Comparison of ENCODE assay signal across 7 mouse cellular contexts in the genomic region with DNA sequence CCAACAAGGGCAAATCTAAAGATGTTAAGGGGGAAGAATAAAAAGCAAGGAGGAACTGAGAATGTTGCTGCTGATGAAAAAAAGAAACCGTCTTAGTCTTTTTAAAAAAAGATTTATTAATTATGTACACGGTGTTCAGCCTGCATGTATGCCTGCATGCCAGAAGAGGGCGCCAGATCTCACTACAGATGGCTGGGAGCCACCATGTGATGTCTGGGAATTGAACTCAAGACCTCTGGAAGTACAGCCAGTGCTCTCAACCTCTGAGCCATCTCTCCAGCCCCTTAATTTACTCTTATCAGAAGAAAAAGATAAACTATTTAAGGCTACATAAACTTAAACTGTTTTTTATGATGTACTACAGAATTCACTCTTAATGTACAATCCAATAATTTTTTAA. TPM values are rescaled to one million over a fixed set of nuclear protein-coding genes. Genes with fewer than 3 reads are reported as not detected.
DNase-seq lines count a peak whose midpoint lies in the region; ATAC-seq and TF ChIP-seq lines count a peak whose summit lies in the region.

No protein-coding gene starts in this region.

- 31% methylated on average over 3 of the region's 3 CpGs for WGBS in midbrain, postnatal 0 days
- WGBS in midbrain, embryonic 13.5 days, result 47% methylated on average over 3 of the region's 3 CpGs

- intact Hi-C loops in heart, postnatal 14 days (cut with DNase I), result loop anchor here (2.0 to 5.0 kb wide), 2 partner anchors 39 to 74 kb away; no protein-coding TSS in a partner anchor

- no peak overlapping the region for H3K4me2 ChIP-seq in midbrain, postnatal 0 days (ENCODE audit: low read depth, low read length, poor library complexity, severe bottlenecking)
- no peak overlapping the region for H3K4me2 ChIP-seq in midbrain, embryonic 13.5 days (replicated peaks)

- no peak overlapping the region for H3K27ac ChIP-seq in midbrain, postnatal 0 days (ENCODE audit: low read depth, low read length)
- no peak overlapping the region for H3K27ac ChIP-seq in midbrain, embryonic 13.5 days

- no peaks in the 10 kb centered on the region for H3K27me3 ChIP-seq in midbrain, postnatal 0 days (ENCODE audit: insufficient read depth, low read length)
- H3K27me3 ChIP-seq in midbrain, embryonic 13.5 days, result no peaks in the 10 kb centered on the region
- no peaks in the 10 kb centered on the region for H3K27me3 ChIP-seq in splenic B cell, adult 2 months (ENCODE audit: control insufficient read depth, insufficient read depth, low read length, poor library complexity, severe bottlenecking)

- no peak overlapping the region for H3K9ac ChIP-seq in midbrain, postnatal 0 days (replicated peaks; ENCODE audit: low read length, poor library complexity, severe bottlenecking)
- no peak overlapping the region for H3K9ac ChIP-seq in midbrain, embryonic 13.5 days (replicated peaks)

- no peaks in the 10 kb centered on the region for H3K4me1 ChIP-seq in midbrain, postnatal 0 days (ENCODE audit: insufficient read depth, low read length)
- H3K4me1 ChIP-seq in midbrain, embryonic 13.5 days (replicated peaks), result no peaks in the 10 kb centered on the region

- no peaks in the 10 kb centered on the region for H3K9me3 ChIP-seq in midbrain, postnatal 0 days (ENCODE audit: low read length)
- no peaks in the 10 kb centered on the region for H3K9me3 ChIP-seq in midbrain, embryonic 13.5 days

- DNase-seq in midbrain, postnatal 0 days (ENCODE audit: low spot score), result peak; percentile 52
- peak; percentile 75 to 85 for DNase-seq in cerebellum, postnatal 10 days
- DNase-seq in heart, postnatal 14 days, result peak; percentile 70 to 81
- DNase-seq in lung, postnatal 4 days, result peak; percentile 49 to 80
- DNase-seq in splenic B cell, adult 2 months (ENCODE audit: low read depth, low spot score), result peak; percentile 85

- ATAC-seq in midbrain, postnatal 0 days (ENCODE audit: low FRiP score), result no peak
- no peak for ATAC-seq in midbrain, embryonic 13.5 days
- peak; percentile 78 for ATAC-seq in activated CD4-positive, CD25-positive, alpha-beta regulatory T cell, adult 4 months

- no peak overlapping the region for H3K4me3 ChIP-seq in midbrain, postnatal 0 days (ENCODE audit: low read depth, low read length)
- H3K4me3 ChIP-seq in midbrain, embryonic 13.5 days (replicated peaks), result no peak overlapping the region

- peaks cover 38% of the 10 kb centered on the region; the same call in 1 of the 2 replicates for H3K36me3 ChIP-seq in midbrain, postnatal 0 days (ENCODE audit: insufficient read depth, low read length)
- H3K36me3 ChIP-seq in midbrain, embryonic 13.5 days, result peaks cover 73% of the 10 kb centered on the region
- peaks cover 29% of the 10 kb centered on the region for H3K36me3 ChIP-seq in splenic B cell, adult 2 months (ENCODE audit: control insufficient read depth, insufficient read depth, low read length, poor library complexity, severe bottlenecking)

- peak; percentile 83 for TF ChIP-seq CTCF in midbrain, postnatal 0 days (IDR thresholded peaks at IDR 0.05)

RNA-seq across cellular contexts. Expression of a gene that starts 16.7 kb away (rescaled TPM):
- total RNA-seq in midbrain, postnatal 0 days (2014; rRNA removed), result 120 and 151 TPM in 2 replicates
- 78.9 and 85.1 TPM in 2 replicates for polyA plus RNA-seq in midbrain, postnatal 0 days (2015; fragmentation: Nextera tagmentation; extraction: Ambion mirVana)
- 203 and 210 TPM in 2 replicates for polyA plus RNA-seq in midbrain, embryonic 13.5 days (2015; fragmentation: Nextera tagmentation; extraction: Ambion mirVana)
- polyA plus RNA-seq in activated CD4-positive, CD25-positive, alpha-beta regulatory T cell, adult 4 months (2017; shearing (Covaris generic)), result 100 to 1,000 TPM; 109 to 110 TPM
- total RNA-seq in heart, postnatal 14 days (2021), result 10 to 100 TPM; 43.6 to 43.8 TPM
